Mouse (Mus musculus) monocyte, adult 5-6 weeks (primary cell): ENCODE measurements around the gene Gm33543. TPM values are rescaled to one million over a fixed set of nuclear protein-coding genes. Genes with fewer than 3 reads are reported as not detected.

Experiments used
- ATAC-seq: fragments of 153-309, 156-312 bp; replicated peaks from 2 replicates; pipeline ENCODE4 v1.8.0; 2017; ENCODE audit warnings: mild to moderate bottlenecking; ENCODE audit not compliant: low TSS enrichment, insufficient number of reproducible peaks, severe bottlenecking, poor library complexity, low FRiP score
- total RNA-seq: library from RNA; stranded (forward); fragments of 200-1000, 200-491, 200-594 nt; gene quantifications from 3 replicates; pipeline ENCODE4 v1.2.3, GENCODE M21; 2017

Gm33543 gene
- not detected in 3 replicates for total RNA-seq

DNA sequence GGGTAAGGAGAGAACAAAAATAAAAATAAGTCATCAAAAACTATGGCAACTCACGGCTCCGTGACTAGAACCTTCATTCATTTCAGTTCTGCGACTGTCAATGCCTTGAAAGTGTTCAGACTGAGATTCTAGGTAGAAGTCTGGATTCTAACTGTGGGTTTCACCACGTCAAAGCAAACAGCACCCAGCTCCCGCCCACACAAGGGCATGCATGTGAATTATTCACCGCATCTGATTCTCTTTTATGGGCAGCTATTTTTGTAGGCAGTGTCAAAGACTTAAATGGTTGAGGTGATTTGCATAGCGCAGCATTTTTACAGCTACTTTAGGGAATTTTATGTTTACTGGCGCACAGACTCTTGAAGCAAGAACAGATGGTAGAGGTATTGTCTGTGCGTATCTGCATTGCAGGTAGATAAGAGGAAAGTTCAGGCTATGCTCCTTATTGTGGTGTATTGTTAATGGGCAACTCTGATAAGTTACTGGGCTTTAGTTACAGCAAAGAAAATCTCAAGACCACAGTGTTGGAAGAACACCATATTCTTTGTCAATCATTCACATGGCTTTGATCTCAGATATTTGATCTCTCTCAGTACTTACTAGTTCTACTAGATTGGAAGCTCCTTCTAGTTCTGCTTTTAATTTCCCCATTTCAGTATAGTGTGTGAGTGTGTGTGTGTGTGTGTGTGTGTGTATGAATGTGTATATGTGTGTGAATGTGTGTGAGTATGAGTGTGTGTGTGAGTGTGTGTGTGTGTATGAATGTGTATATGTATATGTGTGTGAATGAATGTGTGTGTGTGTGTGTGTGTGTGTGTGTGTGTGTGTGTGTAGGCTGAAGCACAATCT, at the start of gene Gm33543:
Gene Gm33543, minus strand, starts transcription at position 142 of the 849 bp plus-strand sequence.
- 0 out of 2 replicates have a peak, but pooled peaks have one; percentile 33 for ATAC-seq

DNA sequence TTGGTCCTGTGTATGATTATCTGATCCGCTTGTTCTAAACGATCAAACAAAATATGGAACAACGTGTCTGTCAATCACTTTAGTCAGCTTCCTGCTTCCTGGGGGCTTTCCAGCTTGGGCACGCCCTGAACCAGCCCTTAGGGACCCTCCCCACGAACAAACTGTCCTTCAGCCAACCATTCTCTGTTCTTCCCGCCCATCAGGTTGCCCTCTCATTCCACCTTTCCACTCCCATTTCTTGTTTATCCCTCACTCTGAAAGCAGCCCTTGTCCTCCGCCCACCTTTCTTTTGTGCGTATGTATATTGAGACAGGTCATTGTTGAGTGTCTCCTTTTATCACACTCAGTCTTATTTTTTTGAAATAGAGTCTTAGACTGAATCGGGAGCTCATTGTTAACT, 49.4 kb upstream of the Gm33543 start:
- no peak for ATAC-seq

DNA sequence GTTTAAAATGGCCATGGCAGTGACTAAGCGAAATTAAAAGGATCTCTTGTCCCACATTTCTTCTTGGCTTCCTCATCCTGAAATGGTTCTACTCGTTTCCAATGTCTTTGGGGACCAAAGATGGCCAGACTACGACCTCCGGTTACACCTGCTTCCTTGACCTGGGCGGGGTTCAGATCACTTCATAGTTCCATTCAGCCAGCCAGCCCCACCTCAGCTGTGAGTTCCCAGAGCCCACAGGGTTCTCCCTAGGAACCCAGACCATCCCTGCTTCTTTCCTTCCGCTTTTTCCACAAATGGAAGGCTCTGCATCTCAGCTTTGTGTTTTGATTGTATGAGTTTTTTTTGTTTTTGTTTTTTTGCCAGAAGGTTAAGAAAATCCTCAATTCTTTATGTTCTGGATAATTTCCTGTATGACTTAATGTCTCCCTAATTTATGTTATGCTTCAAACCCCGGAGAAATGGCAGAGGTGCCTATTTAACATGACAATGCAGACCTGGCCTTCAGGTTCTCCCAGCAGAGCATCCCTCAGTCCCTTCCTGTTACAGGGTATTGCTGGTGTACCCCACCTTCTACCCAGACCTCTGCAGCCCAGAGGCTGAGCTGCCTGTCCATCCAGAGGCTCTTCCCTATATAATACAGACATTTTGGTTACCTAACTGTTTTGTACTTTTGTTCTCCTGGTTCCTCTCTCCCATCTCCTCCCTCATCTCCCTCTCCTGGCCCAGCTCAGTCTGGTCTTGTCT, 48.7 kb upstream of the Gm33543 start:
- no peak for ATAC-seq

DNA sequence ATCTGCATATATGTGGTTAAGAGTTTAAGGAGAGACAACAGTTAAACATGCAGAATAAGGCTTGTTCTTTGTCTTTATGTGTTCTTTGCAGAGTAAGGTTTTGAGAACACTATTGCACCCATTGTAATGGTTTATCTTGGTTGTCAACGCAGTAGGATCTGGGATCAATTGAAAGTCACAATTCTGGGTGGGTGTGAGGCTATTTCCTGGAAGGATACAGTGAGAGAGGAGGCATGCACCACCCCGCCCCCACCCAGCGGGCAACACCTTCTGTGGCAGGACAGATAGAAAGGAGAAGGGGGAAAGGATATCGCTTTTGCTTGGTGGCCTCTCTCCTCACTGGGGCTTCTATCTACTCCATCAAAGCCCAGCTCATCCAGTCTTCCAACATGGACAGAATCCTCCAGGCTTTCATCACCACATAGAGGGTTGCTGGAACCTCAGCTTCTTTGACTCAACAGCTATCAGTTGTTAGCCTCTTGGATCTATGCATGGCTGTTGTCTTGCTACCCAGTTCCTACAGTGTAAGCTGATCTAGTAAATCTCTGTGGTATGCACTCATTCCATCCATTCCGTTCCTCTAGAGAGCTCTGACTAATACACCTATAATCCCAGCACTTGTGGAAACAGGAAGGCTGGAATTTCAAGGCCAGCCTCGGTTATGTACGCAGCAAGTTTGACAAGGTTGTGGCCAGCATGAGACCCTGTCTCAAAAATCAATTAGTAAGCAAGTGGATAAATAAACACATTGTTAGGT, 41.2 kb upstream of the Gm33543 start:
- no peak for ATAC-seq

DNA sequence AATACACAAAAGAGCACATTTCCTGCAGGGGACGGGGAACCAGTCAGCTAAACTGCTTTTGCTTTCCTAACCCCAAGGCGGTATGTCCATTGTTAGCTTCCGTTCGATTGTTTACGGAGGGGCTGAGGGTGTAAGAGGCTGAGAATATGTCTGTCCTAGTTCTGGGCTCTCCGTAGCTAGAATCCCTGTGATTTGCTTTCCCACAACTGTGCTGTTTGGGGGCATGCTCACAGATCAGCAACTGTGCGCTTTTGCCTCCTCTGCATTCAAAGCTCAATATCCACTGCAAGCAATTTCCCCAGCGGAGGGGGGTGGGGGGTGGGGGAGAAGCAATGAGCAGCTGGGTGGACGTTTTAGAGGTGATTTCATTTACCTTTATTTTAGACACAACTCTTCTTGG, 39.3 kb upstream of the Gm33543 start:
- no peak for ATAC-seq

DNA sequence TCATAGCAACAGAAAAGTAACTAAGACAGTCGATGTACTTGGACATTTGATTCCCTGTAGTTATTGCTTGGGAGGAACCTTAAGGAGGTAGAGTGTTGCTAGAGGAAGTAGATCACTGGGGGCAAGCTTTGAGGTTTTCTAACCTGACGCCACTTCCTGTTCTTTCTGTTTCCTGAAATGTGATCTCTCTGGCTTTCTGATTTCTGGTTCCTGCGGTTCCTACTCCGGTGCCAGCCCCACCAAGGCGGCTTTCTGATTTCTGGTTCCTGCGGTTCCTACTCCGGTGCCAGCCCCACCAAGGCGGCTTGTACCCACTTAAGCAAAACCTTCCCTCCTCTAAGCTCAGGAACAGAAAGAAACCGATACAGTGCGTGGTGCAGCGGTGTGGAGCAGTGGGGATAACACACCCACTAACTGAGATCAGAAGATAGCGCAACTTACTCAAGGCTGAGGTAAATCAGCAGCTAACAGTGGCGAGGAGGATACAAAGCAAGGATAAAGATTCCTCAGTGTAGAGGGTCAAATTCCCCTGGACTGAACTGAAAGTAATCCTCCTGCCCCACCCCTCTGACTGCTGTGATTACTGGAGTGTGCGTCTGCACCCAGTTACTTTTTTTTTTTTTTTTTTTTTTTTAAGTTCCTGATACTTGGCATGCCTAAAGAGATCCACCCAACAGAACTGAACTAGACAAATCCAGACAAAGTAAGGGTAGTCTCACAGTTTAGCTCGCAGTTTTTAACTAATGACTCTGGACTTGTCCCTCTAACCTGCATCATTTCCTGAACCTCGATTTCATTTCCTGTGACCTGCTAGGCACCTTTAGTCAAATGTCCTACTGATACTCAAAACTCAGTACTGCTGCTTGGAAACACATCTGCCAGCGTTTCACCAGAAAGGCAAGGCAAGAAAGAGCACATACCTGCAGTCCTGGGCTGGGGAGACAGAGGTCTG, 37.5 kb upstream of the Gm33543 start:
- peak; percentile 84 for ATAC-seq

DNA sequence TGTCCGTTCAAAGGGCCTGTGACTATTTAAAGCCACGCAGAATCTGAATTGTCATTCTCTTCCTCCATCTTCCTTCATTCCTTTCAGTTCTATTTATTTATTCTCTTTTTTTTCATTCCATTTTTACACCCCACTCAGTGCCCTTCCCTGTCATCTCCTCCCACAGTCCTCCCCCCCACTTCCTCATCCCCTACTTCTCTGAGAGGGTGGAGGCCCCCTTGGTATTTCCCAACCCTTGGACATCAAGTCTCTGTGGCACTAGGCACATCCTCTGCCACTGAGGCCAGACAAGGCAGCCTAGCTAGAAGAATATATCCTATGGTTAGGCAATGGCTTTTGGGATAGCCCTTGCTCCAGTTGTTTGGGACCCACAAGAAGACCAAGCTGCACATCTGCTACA, 28.1 kb upstream of the Gm33543 start:
- 0 out of 2 replicates have a peak, but pooled peaks have one; percentile 35 for ATAC-seq

DNA sequence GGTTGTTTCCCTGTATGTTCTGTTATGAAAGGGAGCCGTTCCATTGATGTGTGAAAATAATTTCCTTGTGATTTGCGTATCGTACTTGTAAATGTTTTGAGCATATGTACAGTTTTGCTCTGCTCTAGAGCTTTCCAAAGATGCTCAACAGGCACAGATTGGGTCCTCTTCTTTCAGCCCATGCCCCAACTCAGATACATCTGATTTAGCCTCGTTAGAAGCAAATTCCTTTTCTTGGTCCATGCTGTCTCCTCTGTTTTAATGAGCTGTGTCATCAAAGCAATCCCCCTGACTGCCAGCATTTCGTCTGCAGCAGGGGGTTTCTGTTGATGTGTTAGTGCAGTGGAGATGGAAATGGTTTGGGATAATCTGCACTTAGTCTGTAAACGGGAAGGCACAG, 25.6 kb upstream of the Gm33543 start:
- ATAC-seq: no peak

DNA sequence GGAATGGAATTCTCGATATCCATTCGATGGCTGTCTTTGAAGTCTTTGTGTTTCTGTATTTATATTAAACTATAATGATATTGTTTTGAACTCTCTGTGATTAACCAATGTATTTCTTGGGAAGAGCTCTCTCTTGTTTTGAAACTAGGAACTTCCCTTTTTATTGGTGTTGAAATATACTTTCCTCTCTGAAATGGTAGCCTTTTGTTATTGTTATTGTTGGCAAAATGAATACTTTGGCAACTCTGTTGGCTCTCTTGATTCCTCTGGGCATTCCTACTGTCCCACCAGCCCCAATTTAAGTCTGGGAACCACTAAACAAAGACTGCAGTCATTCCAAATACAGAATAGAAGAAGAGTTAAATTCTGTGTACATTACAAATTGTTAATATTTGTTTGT, 24.9 kb upstream of the Gm33543 start:
- no peak for ATAC-seq

DNA sequence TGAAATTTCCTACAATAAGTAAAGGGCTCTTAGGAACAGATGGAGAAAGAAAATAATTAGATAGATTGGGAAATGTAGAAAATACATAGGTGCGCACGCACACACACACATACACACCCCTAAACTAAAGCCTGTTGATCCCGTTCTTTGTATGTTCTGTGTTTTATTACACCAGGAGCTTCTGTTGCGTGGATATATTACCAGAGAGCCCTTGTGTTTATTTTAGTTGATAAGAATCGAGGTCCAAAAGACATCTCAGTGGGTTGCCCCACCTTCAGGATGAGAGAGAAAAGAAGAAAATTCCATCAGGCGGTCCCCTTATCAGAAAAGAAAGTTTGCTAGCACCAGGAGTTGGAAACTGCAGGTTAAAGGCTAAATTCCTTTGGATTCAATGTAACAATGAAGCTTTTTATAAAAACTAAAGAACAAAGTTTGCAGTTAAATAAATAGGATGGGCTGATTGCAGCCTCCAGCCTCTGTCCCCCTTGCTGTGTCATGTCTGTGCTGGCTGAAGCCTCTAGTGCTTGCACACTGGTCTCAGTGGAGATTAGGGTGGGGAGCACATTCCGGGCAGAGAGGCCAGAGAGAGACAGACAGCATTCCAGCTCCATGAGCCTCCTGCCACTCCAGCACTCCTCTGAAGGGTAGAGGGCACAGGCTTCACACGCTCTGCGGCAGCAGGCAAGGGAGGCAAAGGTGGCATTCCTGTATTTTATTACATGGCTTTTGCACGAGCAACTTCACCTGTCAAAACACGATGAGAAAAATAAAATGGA, 21.8 kb upstream of the Gm33543 start:
- no peak for ATAC-seq

DNA sequence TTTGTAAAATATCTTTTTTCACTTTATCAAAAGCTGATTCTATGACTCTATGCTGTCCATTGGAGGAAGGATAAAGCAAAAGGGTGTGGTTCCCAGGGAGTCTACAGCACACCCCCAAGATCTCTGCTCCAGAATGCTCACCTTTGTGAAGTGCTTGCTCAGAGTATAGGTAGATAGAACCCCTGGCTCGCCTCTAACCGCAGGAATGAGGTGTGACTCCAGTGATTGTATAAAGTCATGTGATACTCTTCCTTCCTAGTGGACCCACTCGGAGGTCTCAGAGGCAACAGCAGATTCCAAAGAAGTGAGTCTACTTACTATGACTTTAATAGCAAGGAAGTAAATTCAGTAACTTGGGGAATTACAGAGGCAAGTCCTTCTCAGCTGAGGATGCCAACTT, 19.9 kb upstream of the Gm33543 start:
- no peak for ATAC-seq

DNA sequence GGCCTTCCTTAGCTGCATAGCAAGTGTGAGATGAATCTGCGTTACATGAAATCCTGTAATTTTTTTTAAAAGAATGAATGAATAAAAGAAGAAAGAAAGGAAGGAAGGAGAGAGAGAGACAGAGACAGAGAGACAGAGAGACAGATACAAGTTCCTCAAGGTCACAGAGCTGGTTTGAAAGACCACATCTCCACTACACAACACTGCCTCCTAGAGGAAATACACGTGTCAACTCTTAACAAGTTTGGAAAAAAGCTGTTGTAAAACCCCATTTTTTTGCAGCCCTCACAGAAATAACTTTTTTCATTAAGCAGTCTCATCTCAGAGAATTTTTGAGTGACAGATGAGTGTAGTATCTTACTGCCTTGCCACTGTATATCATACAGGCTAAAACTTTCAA, 15.4 kb upstream of the Gm33543 start:
- no peak; the same call in 1 of the 2 replicates for ATAC-seq

DNA sequence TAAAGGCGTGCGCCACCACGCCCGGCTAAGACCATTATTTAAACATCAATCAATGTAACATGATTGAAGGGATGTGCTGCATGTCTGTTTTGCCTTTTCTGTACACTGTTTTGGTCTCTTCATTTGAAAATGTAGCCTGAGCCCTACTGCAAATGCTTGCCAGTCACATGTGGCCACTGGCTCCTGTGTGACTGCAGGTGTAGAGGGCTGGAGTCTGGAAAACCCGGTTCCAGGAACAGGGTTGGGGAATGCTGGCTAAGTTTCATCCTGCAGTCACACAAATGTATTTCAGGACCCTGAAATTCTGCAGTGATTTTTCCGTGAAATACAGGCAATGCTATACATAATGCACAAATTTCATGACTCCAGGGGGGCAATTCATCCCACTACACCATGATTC, 12.7 kb upstream of the Gm33543 start:
- ATAC-seq: no peak

DNA sequence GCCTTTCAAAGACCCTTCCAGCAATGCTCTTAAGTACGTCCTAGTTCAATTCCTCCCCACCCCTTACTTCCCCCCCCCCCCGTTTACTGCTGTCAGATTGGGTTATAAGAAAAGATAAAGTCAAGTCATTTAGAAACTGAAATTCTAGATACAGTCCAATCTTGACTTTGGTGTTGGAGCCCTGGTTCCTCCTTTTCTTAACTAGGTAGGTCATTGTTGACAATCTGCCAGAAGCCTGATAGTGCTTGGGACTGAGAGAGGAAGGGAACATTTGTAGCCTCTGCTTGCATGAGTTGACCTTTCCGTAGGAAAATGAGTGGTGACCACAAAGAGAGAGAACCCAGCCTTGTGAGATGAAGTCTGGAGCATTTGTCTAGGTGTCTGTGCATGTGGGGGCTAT, 7.8 kb upstream of the Gm33543 start:
- peak; percentile 89 for ATAC-seq

DNA sequence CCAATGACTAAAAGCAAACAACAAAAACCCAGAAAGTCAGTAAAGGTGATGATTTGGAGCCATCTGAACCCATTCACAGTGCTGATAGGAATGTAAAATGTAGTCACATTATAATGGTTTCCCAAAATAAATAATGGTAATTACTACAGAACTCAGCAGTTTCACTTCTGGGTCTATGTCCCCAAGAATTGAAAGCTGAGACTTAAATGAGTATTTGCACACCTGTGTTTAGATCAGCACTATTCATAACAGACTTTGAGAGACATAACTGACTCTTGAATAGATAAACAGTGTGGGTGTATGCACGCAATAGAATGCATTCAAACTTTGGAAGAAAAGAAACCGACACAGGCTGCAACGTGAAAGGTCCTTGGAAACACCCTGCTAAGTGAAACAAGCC, 4.0 kb upstream of the Gm33543 start:
- ATAC-seq: no peak

DNA sequence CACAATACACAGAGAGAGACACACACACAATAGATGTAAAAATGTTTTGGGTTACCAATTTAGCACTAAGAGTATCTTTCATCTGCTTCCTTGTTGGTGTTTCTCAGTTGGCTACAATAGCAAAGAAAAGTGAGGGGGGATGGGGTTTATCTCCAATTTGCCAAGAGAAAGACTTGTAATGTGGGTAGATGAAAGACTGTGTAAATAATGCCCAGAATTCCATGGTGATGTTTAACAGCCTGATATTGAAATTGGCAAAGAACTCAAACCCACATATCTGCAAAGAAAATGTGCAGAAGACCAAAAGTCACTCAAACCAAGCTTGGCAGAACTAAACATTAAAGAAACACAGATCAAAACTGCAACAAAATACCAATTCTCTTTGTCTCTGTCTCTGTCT, 3.6 kb upstream of the Gm33543 start:
- no peak for ATAC-seq

DNA sequence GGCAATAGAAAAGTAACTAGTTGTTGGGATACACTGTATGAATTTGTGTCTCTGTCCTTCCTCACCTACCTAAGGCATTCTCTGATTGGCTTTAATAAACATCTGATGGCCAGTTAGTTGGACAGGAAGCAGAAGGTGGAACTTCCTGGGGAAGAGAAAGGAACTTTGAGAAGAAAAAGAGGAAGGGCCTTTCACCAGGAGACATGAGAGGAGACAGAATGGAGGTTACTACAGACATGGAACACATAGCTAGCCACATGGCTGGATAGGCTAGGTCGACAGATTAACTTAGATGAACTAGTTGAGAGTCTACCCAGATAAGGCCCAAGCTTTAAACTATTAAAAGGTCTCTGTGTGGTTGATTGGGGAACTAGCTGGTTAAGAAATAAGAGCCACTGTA, 1.1 kb upstream of the Gm33543 start:
- peak; percentile 73 for ATAC-seq

DNA sequence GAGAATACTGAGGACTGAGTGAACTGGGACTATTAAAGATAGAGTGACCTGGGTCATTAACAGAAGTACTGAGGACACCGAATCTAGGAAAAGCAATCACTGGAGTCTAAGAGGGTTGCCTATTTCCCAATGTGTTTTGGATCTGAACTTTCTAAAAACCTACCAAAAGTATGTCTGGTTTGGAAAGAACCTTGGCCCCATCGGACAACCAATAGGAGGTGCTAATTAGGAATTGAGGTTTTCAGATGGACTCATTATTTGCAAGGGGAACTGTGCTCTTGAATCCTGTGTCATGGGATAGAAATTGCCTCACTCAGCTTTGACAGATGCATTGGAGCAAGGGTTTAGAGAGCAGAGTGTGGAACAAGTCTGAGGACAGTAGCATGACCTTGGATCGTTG, 1.5 kb downstream of the Gm33543 start:
- ATAC-seq: no peak
